Mouse (Mus musculus): ENCODE results near the gene Tent4b. TPM values are rescaled to one million over a fixed set of nuclear protein-coding genes. Genes with fewer than 3 reads are reported as not detected.

Tent4b gene
- 10 to 100 TPM; 23.8 to 26.3 TPM for total RNA-seq (2023)

DNA sequence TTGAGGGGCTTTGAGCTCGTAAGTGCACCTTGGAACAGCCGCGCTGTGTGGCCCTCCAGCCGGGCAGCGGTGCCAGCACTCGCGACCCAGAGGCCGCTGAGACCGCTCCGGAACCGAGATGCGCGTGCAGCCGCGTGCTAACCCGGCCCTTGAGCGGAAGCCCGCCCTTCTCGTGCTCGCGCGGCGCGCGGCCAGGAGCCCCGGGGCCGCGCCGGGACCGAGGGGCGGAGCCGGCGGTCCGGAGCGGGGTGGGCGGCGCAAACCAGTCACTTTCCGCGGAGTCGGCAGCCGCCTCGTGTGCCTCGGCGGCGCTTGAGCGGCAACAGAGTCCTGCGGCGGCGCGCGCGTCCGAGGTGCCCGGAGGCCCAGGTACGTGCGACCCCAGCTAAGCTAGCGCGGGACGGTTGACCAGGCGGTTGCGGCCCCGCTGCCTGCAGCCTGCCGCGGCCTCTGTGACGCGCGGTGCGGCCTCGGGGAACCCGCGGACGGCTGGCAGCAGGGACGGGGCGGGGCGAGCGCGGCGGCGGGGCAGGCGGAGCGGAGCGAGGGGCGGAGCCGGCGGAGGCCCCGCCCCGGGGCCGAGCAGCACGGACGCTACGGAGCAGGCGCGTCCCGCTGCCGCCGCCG lies at the start of gene Tent4b:
TSS of gene Tent4b (plus strand) at position 269 of the 627 bp plus-strand sequence.

DNA sequence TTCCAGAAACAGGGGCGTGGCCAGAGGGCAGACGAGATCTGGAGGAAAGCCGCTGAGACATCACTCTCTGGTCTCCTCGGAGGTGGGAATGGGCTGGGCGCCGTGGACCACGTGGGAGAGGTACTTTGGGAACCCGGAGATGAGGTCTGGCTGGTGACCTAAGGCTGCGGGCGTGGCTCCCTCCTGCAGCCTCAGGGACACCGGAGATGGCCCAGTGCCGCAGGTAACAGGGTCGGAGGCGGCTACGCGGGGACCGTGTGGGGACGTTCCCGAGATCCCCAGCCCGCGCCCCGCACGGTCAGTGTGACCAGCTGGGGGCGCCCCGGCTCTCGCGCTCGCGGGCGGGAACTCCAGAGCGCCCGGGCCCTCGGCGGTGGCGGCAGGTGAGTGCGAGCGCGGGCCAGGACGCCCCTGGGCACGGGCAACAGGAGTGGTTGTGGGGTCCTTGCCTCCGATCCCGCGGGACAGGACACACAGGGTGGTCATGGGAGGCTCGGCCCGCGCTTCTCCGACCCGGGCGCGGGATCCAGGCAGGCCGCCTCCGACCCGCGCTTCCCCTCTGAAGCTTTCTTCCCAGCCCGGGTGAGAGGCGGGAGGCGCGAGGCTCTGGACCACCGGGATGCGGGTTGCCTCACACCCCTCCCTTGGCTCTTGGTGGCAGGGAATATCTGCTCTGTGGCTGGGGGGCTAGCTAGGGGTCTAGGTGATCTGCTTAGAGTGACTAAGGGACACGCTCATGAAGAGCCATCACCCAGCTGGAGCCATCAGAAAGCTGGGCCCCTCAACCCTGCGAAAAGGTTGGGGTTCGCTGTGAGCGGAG lies 73.4 kb downstream of the Tent4b start, which contains the start of gene Adcy7:
TSS of gene Adcy7 (plus strand) at position 173 of the 820 bp plus-strand sequence.

Other genes with a start within 250 kb of the Tent4b start
- gene Zfp423, start 239.6 kb upstream of the Tent4b start, total RNA-seq (2023) = not detected
- gene Cnep1r1, start 80.4 kb upstream of the Tent4b start, total RNA-seq (2023) = 10 to 100 TPM; 18.2 to 21.3 TPM
- gene Heatr3, start 61.4 kb upstream of the Tent4b start, total RNA-seq (2023) = 1 to 10 TPM; 7.6 to 9.5 TPM
- gene Adcy7, start 73.2 kb downstream of the Tent4b start, total RNA-seq (2023) = 10 to 100 TPM; 64.3 to 71.0 TPM
- gene Brd7, start 163.0 kb downstream of the Tent4b start, total RNA-seq (2023) = 10 to 100 TPM; 48.5 to 66.6 TPM